Mouse (Mus musculus): ENCODE results near the gene Tmem54.

DNA sequence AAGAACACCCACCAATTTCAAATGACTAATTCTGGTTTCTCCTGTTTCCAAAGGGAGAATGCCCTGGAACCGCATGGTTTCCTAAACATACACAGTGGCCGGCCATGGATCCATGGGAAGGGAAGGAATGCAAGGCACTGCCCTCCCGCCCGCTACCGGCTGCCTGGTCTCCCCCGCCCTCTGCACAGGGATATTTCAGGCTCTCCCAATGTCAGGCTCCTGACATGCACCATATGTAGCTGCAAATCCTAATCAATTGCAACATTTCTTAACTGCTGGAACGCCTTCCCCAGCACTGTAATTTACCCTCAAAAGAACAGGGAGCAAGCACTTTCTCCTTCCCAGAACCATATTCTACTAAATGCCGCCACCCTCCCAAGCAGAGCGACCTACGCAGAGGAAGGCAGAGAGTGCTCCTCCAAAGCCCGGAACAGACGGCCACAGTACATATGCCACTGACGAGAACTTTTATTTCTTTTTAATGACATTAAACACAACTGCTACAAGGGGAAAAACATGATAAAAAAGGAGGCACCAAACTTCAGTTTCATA lies 42.3 kb downstream of the Tmem54 start:
- TF ChIP-seq EP300 (IDR thresholded peaks at IDR 0.05; ENCODE audit: insufficient read depth, low read depth, low read length) (no peak), CTCF (IDR thresholded peaks at IDR 0.05) (no peak)
